In the genomic region with DNA sequence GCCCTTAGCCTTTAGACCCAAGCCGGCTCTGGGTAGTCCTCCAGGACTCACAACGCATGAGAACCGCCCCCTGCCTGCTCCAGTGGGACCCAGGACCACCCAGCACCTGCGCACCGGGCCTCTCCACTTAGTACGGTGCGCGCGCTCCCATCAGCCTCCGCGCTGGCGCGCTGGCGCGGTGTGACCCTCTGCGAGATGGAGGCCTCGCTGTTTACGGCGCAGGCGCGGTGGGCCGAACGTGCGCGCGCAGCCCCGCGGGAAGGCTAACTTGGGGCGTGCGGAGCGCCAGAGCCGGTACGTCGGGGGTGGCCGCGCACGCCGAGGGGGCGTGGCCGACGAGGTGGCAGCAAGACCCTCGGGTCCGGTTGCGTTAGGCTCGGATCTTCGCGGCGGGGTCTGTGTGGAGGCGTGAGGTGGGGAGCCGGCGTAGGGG, we compare ENCODE assay signal across 8 mouse cellular contexts. TPM values are rescaled to one million over a fixed set of nuclear protein-coding genes. Genes with fewer than 3 reads are reported as not detected.
DNase-seq lines count a peak whose midpoint lies in the region; ATAC-seq lines count a peak whose summit lies in the region.

A gene (plus strand): TSS at position 156 of the 433 bp plus-strand sequence.
A gene (plus strand): TSS at position 344 of the 433 bp plus-strand sequence.

- 0% methylated on average over 23 of the region's 51 CpGs for WGBS in hindbrain, embryonic 11.5 days

- H3K36me3 ChIP-seq in hindbrain, embryonic 11.5 days (ENCODE audit: control insufficient read depth, insufficient read depth, low read length), result peaks cover 7% of the 10 kb centered on the region; the same call in 1 of the 2 replicates

- peak within 1 kb of the TSS; percentile 60 for H3K4me3 ChIP-seq in hindbrain, embryonic 11.5 days (ENCODE audit: low read depth, low read length)

- peak within 1 kb of the TSS; percentile 73 for H3K9ac ChIP-seq in hindbrain, embryonic 11.5 days (ENCODE audit: low read depth, low read length)

- DNase-seq in MN1 (ENCODE audit: low spot score), result peak; percentile 95
- DNase-seq in cerebellum, adult 9-10 months, result peak; percentile 94
- peak; percentile 79 to 97 for DNase-seq in frontal cortex, adult 2 months (ENCODE audit: extremely low spot score in 1 of 2, low spot score in 1 of 2)
- DNase-seq in hindbrain, embryonic 11.5 days (ENCODE audit: low spot score), result peak; percentile 98
- DNase-seq in layer of hippocampus, postnatal 10 days (ENCODE audit: low spot score in 2 of 2), result peak; percentile 95 to 97
- DNase-seq in lung, postnatal 10 days, result peak; percentile 96
- peak; percentile 96 for DNase-seq in ovary, postnatal 36 days (ENCODE audit: low spot score)
- peak; percentile 98 for DNase-seq in thymus, postnatal 25 days

- peak within 1 kb of the TSS; percentile 91 for H3K4me2 ChIP-seq in hindbrain, embryonic 11.5 days (replicated peaks; ENCODE audit: low read depth, low read length)

- no peaks in the 10 kb centered on the region for H3K9me3 ChIP-seq in hindbrain, embryonic 11.5 days (ENCODE audit: control insufficient read depth, low read length)

- H3K27ac ChIP-seq in hindbrain, embryonic 11.5 days (ENCODE audit: low read depth, low read length), result peak within 1 kb of the TSS; percentile 75

- H3K4me1 ChIP-seq in hindbrain, embryonic 11.5 days (replicated peaks; ENCODE audit: control insufficient read depth, insufficient read depth, low read length), result peaks cover 8% of the 10 kb centered on the region

- no peaks in the 10 kb centered on the region for H3K27me3 ChIP-seq in hindbrain, embryonic 11.5 days (ENCODE audit: control insufficient read depth, insufficient read depth, low read length)

- ATAC-seq in hindbrain, embryonic 11.5 days (ENCODE audit: low FRiP score), result peak; percentile 99

RNA-seq across cellular contexts. Expression of the first gene that starts in this region (rescaled TPM):
- 8.1 and 8.7 TPM in 2 replicates for polyA plus RNA-seq in frontal cortex, adult 2 months (2012; rRNA removed)
- 13.0 and 14.9 TPM in 2 replicates for polyA plus RNA-seq in hindbrain, embryonic 11.5 days (2014; fragmentation: Nextera tagmentation; extraction: Ambion mirVana)
- total RNA-seq in layer of hippocampus, postnatal 10 days (2021), result 1 to 10 TPM; 6.9 to 7.4 TPM

RNA-seq across cellular contexts. Expression of the second gene that starts in this region (rescaled TPM):
- 4.2 and 4.6 TPM in 2 replicates for polyA plus RNA-seq in frontal cortex, adult 2 months (2012; rRNA removed)
- 1.8 and 3.0 TPM in 2 replicates for polyA plus RNA-seq in hindbrain, embryonic 11.5 days (2014; fragmentation: Nextera tagmentation; extraction: Ambion mirVana)
- 10 to 100 TPM in 1 of 2 experiments, 1 to 10 TPM in 1; 9.1 to 10.0 TPM for total RNA-seq in layer of hippocampus, postnatal 10 days (2021)

Comparison
In these comparisons a context has a peak if more than half of its experiments do, and no peak if none do; other contexts are left out.
1. Peak in every context shown above with its lines: DNase-seq, ATAC-seq, H3K4me3 ChIP-seq and H3K27ac ChIP-seq.